Mouse (Mus musculus) intestine, embryonic 14.5 days (tissue): ENCODE results near the gene Efs. TPM values are rescaled to one million over a fixed set of nuclear protein-coding genes. Genes with fewer than 3 reads are reported as not detected.
"Not testable (repeated sequence)": the region's sequence is repeated elsewhere in the genome, so short reads cannot be mapped to it uniquely, and the experiment has no call there.

Source experiments
- ATAC-seq: fragments of 200-750 bp; cut with Nextera tagmentation; replicated peaks from 2 replicates; pipeline ENCODE4 v1.8.0; 2017; ENCODE audit warnings: low read depth, moderate number of reproducible peaks, moderate TSS enrichment, moderate library complexity; ENCODE audit not compliant: low FRiP score, low TSS enrichment
- DNase-seq: peaks from one replicate; pipeline ENCODE4 v3.0.0-alpha.2; 2018; ENCODE audit warnings: low spot score
- H3K27ac ChIP-seq: fragments of 300-500 bp; sonication (generic); 2 replicates; pipeline ENCODE4 v1.5.1; 2014; ENCODE audit warnings: low read depth, mild to moderate bottlenecking, control low read depth
- H3K27me3 ChIP-seq: fragments of 300-500 bp; sonication (generic); replicated peaks from 2 replicates; pipeline ENCODE4 v1.6.1; 2014; ENCODE audit warnings: low read length, control low read depth; ENCODE audit not compliant: control insufficient read depth, insufficient read depth
- H3K36me3 ChIP-seq: fragments of 300-500 bp; sonication (generic); 2 replicates; pipeline ENCODE4 v1.6.1; 2014; ENCODE audit warnings: low read length, control low read depth; ENCODE audit not compliant: control insufficient read depth, insufficient read depth
- H3K4me1 ChIP-seq: fragments of 300-500 bp; sonication (generic); replicated peaks from 2 replicates; pipeline ENCODE4 v1.6.1; 2014; ENCODE audit warnings: low read length, control low read depth, mixed read lengths; ENCODE audit not compliant: control insufficient read depth, insufficient read depth
- H3K4me2 ChIP-seq: fragments of 300-500 bp; sonication (generic); 2 replicates; pipeline ENCODE4 v1.6.1; 2014; ENCODE audit warnings: low read length
- H3K4me3 ChIP-seq: fragments of 300-500 bp; sonication (generic); 2 replicates; pipeline ENCODE4 v1.5.1; 2014; ENCODE audit warnings: low read depth, low read length, control low read depth, mixed read lengths
- H3K9ac ChIP-seq: fragments of 300-500 bp; sonication (generic); 2 replicates; pipeline ENCODE4 v1.6.1; 2014; ENCODE audit warnings: mild to moderate bottlenecking, low read length
- H3K9me3 ChIP-seq: fragments of 300-500 bp; sonication (generic); 2 replicates; pipeline ENCODE4 v1.6.1; 2016; ENCODE audit warnings: low read length, control low read depth; ENCODE audit not compliant: control insufficient read depth
- WGBS: fragments of 180-500 bp; shearing (Covaris S2); extraction: QIAGEN DNeasy Blood & Tissue Kit; methylation state at CpG from one replicate; pipeline ENCODE4 v1.1.7; 2014; 5-methylcytosine and 5-hydroxymethylcytosine counted together
- polyA plus RNA-seq: library from polyadenylated mRNA; unstranded; fragments of >200 nt; fragmentation: Nextera tagmentation; extraction: Ambion mirVana; gene quantifications from 2 replicates; pipeline ENCODE4 v1.2.1, GENCODE M21; 2014

Gene Efs
- polyA plus RNA-seq, 1 experiment from 2014 or later: 31.6 TPM

DNA sequence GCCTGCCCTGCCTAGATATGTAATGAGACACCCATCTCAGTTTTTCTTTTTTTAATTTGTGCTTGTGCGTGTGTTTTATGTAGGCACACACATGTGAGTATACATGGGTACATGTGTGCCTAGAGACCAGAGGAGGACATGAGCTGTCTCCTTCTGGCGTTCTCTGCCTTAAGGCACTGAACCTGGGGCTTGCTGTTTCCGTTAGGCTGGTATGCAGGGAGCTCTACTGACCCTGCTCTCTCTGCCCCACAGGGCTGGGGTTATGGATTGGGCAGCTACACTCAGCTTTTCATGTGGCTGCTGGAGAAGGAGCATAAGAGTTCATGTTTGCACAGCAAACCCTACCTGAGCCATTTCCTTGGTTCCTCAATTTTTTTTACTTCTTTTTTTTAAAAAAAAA is 28.5 kb upstream of the Efs start:
- ATAC-seq: no peak
- H3K4me2 ChIP-seq: no peak overlapping the region
- H3K27ac ChIP-seq: no peak overlapping the region
- no peak overlapping the region for H3K4me3 ChIP-seq
- H3K9me3 ChIP-seq: no peaks in the 10 kb centered on the region
- no peak overlapping the region for H3K9ac ChIP-seq
- H3K36me3 ChIP-seq: no peaks in the 10 kb centered on the region
- H3K27me3 ChIP-seq: no peaks in the 10 kb centered on the region
- DNase-seq: no peak
- no peaks in the 10 kb centered on the region for H3K4me1 ChIP-seq
- 66% methylated on average over 3 of the region's 3 CpGs for WGBS

GRCm38 (mm10) chr14:54953664-54954206 is 27.8 kb upstream of the Efs start:
- ATAC-seq (no peak), DNase-seq (no peak)
- Histone ChIP-seq H3K27me3 (no peaks in the 10 kb centered on the region), H3K36me3 (no peaks in the 10 kb centered on the region), H3K9ac (no peak overlapping the region), H3K4me2 (no peak overlapping the region), H3K27ac (no peak overlapping the region), H3K4me3 (no peak overlapping the region), H3K4me1 (no peaks in the 10 kb centered on the region), H3K9me3 (no peaks in the 10 kb centered on the region)
- 90% methylated on average over 8 of the region's 8 CpGs for WGBS

GRCm38 (mm10) chr14:54951587-54951986 is 25.7 kb upstream of the Efs start:
- Histone ChIP-seq H3K27me3 (no peaks in the 10 kb centered on the region), H3K4me1 (no peaks in the 10 kb centered on the region), H3K9me3 (no peaks in the 10 kb centered on the region), H3K4me3 (no peak overlapping the region), H3K27ac (no peak overlapping the region), H3K9ac (no peak overlapping the region), H3K4me2 (no peak overlapping the region), H3K36me3 (no peaks in the 10 kb centered on the region)
- DNase-seq: no peak
- WGBS: 82% methylated on average over 6 of the region's 6 CpGs
- no peak for ATAC-seq

DNA sequence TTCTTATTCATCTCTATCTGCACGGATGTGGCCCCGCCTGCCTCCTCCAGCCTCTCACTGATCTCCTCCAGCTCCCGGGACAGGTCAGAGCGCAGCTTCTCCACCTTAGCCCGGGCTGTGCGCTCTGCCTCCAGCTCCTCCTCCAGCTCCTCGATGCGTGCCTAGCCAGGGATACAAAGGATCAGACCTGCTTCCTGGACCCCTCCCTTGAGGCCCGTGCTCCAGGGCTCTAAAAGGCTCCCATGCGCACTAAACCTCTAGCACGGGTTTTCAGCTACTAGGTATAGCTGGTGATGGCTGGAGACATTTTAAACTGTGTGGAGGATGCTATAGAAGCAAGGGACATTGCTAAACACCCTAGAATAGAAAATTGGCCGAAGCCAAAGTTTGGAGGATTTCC is 24.6 kb upstream of the Efs start:
- no peak overlapping the region for H3K4me3 ChIP-seq
- no peaks in the 10 kb centered on the region for H3K4me1 ChIP-seq
- H3K36me3 ChIP-seq: no peaks in the 10 kb centered on the region
- H3K27ac ChIP-seq: no peak overlapping the region
- no peak for ATAC-seq
- H3K9me3 ChIP-seq: no peaks in the 10 kb centered on the region
- 53% methylated on average over 12 of the region's 12 CpGs for WGBS
- no peak overlapping the region for H3K9ac ChIP-seq
- no peaks in the 10 kb centered on the region for H3K27me3 ChIP-seq
- DNase-seq: no peak
- no peak overlapping the region for H3K4me2 ChIP-seq

- Histone ChIP-seq H3K4me2 (no peak overlapping the region), H3K36me3 (no peaks in the 10 kb centered on the region), H3K27ac (no peak overlapping the region), H3K4me1 (no peaks in the 10 kb centered on the region), H3K4me3 (no peak overlapping the region), H3K27me3 (no peaks in the 10 kb centered on the region), H3K9me3 (no peaks in the 10 kb centered on the region), H3K9ac (no peak overlapping the region)
- ATAC-seq (no peak), DNase-seq (no peak)
- WGBS: 83% methylated on average over 9 of the region's 9 CpGs
These were observed 22.9 kb upstream of the Efs start for GRCm38 (mm10) chr14:54948781-54949180.

DNA sequence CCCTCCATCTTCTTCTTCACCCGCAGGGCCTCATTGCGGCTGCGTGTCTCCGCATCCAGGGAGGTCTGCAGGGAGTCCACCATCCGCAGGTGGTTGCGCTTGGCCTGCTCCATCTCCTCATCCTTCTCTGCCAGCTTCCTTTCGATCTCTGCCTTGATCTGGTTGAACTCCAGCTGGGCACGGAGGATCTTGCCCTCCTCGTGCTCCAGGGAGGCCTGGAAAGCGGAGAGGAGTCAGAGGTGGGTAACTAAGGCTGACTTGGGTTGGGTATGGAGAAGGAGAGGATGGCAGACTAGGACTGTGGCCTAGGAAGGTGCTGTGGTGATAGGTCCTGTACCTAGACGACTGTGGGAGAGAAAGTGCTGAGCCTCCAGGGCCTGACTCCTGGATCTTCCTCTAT is 21.1 kb upstream of the Efs start:
- not testable (repeated sequence) for ATAC-seq, H3K27ac ChIP-seq, H3K4me2 ChIP-seq, H3K36me3 ChIP-seq, H3K9me3 ChIP-seq, H3K4me1 ChIP-seq, H3K27me3 ChIP-seq, H3K9ac ChIP-seq, H3K4me3 ChIP-seq, DNase-seq
- WGBS: 88% methylated on average over 10 of the region's 11 CpGs

GRCm38 (mm10) chr14:54945975-54946704 is 20.2 kb upstream of the Efs start:
- Histone ChIP-seq H3K27ac (no peak overlapping the region), H3K4me3 (no peak overlapping the region), H3K9ac (no peak overlapping the region), H3K9me3 (no peaks in the 10 kb centered on the region), H3K27me3 (no peaks in the 10 kb centered on the region), H3K4me1 (no peaks in the 10 kb centered on the region), H3K4me2 (no peak overlapping the region), H3K36me3 (no peaks in the 10 kb centered on the region)
- DNase-seq (no peak), ATAC-seq (no peak)
- 73% methylated on average over 19 of the region's 19 CpGs for WGBS

DNA sequence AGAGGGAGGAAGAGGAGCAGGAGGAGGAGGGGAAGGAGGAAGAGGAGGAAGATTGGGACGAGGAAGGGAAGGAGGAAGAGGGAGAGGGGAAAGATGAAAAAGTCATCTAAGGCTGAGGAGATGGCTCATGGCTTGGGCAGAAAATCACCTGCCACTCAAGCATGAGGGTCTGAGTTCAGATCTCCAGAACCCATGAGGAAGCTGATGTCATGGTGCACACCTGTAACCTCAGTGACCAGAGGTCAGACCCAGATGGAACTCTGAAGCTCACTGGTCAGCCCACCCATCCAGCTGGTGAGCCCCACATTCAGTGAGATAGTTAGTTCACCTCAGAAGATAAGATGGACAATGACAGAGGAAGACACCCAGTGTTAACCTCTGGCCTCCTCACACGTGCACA is 19.0 kb upstream of the Efs start:
- no peak overlapping the region for H3K4me2 ChIP-seq
- H3K27ac ChIP-seq: no peak overlapping the region
- H3K4me3 ChIP-seq: no peak overlapping the region
- no peaks in the 10 kb centered on the region for H3K27me3 ChIP-seq
- WGBS: 67% methylated on average over 2 of the region's 2 CpGs
- H3K9me3 ChIP-seq: no peaks in the 10 kb centered on the region
- no peaks in the 10 kb centered on the region for H3K36me3 ChIP-seq
- no peaks in the 10 kb centered on the region for H3K4me1 ChIP-seq
- H3K9ac ChIP-seq: no peak overlapping the region
- no peak for DNase-seq
- ATAC-seq: no peak

- Histone ChIP-seq H3K4me1 (no peaks in the 10 kb centered on the region), H3K4me2 (no peak overlapping the region), H3K9ac (no peak overlapping the region), H3K27ac (no peak overlapping the region), H3K4me3 (no peak overlapping the region), H3K36me3 (no peaks in the 10 kb centered on the region), H3K27me3 (no peaks in the 10 kb centered on the region), H3K9me3 (no peaks in the 10 kb centered on the region)
- ATAC-seq (no peak), DNase-seq (no peak)
- 94% methylated on average over 7 of the region's 7 CpGs for WGBS
These were observed 18.0 kb upstream of the Efs start for GRCm38 (mm10) chr14:54943971-54944370.
